Mouse (Mus musculus) telencephalon, adult 2 months (tissue): Measurements from ENCODE around the gene Mogs.

Experiments used
- DNase-seq: peaks from one replicate; pipeline ENCODE4 v3.0.0-alpha.2; 2011; ENCODE audit warnings: low read depth, low spot score

Gene Mogs

DNA sequence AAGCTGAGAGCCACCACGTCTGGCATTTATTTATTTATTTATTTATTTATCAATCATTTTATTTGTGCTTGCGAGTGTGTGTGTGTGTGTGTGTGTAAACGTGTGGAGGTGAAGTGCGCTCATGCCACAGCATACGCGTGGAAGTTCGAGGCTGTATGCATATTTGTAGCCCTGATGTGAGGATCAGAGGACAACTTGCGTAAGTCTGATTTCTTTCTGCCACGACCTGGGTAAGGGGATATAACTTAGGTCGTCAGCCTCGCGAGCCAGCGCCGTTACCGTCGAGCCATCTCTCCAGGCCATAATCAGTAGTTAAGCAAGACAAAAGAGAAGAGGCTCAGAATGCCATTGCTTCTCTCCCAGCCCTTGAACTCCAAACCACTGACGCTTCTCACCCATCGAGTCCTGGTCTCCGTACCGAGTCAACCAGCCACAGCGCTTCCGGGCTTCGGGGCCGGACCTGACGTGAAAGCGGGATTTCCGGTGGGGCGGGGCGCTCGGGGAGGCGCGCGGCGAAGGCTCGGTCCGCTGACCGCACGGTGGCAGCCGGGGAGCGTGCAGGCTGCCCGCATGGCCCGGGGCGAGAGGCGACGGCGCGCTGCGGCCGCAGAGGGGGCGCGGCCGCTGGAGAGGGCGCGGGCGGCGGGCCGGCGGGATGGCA is at the start of gene Mogs:
Gene Mogs, plus strand, starts transcription at position 486 of the 661 bp plus-strand sequence.
- DNase-seq, result no peak

GRCm38 (mm10) chr6:83065995-83066394 is 49.3 kb upstream of the Mogs start:
- DNase-seq, result no peak

- no peak for DNase-seq
Measured at GRCm38 (mm10) chr6:83066441-83066840, 48.9 kb upstream of the Mogs start.

GRCm38 (mm10) chr6:83068221-83068620 is 47.1 kb upstream of the Mogs start:
- no peak for DNase-seq

GRCm38 (mm10) chr6:83068706-83069487 is 46.4 kb upstream of the Mogs start:
- DNase-seq, result no peak

DNA sequence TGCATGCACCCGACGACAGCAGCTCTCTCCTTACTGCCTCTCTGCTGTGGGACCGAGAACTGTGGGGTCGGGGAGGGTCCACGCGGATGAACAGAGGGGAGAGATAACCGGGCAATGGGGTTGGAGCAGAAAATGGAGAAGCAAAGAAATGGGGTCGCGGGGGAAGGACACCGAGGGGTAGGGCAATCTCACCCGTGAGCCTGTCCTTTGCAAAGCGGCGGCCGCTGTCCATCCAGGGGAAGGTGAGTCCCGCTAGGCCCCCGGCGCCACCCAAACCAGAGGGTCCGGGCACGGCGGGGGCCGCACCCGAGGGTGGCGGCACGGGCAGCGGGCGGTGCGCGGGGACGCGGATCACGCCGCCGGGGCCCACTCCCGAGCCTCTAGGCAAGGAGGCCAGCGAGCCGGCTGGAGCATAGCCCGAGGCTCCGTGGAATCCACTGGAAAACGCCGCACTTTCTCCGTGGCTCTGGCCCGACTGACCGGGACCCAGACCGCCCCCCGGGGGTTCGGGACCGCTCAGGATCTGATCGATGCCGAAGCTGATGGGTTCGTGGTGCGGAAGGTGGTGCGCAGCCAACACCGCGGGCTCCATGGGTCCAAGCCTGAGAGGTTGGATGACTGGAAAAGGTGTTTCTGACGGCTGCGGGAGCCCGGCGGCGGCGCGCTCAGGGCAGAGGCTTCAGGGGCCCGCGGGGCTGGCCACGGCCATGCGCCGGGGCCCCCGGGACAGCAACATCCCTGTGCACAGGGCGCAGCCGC is 45.6 kb upstream of the Mogs start:
- DNase-seq, result no peak

- DNase-seq, result no peak
Measured at GRCm38 (mm10) chr6:83070247-83070310, 45.2 kb upstream of the Mogs start, which contains the start of gene Tlx2. Tlx2 (minus strand) TSS chr6:83070293.

- no peak for DNase-seq
Measured at GRCm38 (mm10) chr6:83070311-83071219, 44.7 kb upstream of the Mogs start.

GRCm38 (mm10) chr6:83071220-83071619 is 44.1 kb upstream of the Mogs start:
- no peak for DNase-seq

DNA sequence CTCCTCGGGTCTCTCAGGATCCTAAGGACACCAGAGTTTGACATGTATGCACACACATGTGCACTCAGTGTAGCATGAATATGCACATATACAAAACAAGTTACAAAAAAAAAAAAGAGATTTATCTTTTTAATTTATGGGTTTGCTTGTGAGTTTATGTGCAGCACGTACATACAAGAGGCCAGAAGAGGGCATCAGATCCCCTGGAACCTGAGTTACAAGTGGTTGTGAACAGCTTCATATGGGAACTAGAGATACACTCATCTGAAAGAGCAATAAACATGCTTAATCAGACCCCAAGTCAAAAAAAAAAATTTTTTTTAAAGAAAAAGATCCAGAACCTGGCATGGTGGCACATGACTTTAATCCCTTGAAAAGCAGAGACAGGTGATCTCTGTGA is 40.3 kb upstream of the Mogs start:
- DNase-seq, result no peak

GRCm38 (mm10) chr6:83077630-83078323 is 37.5 kb upstream of the Mogs start, which contains the start of gene Pcgf1:
Pcgf1 (plus strand) TSS chr6:83077869.
- peak; percentile 29 for DNase-seq

GRCm38 (mm10) chr6:83078324-83078858 is 36.9 kb upstream of the Mogs start:
- DNase-seq, result peak; percentile 94

GRCm38 (mm10) chr6:83080210-83080609 is 35.1 kb upstream of the Mogs start:
- DNase-seq, result no peak

DNA sequence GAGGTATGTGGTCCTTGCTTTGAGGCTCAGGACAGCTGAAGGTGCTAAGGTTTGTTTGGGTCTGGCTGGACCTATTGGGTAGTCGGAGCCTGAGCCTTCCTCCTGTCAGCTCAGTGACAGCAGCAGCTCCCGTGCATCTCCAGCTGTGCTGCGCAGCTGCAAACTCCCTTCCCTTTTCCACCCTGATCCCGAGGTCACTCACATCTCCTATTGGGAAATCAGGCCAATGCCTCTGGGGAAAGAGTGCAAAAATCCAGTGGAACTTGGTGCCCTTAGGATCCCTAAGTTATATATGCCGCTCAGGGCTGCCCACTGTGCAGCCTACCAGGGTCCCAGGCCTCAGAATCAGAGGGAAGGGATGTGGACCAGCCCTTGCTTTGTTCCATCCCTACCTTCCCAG is 31.8 kb upstream of the Mogs start:
- DNase-seq, result no peak

GRCm38 (mm10) chr6:83084477-83084876 is 30.8 kb upstream of the Mogs start:
- DNase-seq, result no peak

DNA sequence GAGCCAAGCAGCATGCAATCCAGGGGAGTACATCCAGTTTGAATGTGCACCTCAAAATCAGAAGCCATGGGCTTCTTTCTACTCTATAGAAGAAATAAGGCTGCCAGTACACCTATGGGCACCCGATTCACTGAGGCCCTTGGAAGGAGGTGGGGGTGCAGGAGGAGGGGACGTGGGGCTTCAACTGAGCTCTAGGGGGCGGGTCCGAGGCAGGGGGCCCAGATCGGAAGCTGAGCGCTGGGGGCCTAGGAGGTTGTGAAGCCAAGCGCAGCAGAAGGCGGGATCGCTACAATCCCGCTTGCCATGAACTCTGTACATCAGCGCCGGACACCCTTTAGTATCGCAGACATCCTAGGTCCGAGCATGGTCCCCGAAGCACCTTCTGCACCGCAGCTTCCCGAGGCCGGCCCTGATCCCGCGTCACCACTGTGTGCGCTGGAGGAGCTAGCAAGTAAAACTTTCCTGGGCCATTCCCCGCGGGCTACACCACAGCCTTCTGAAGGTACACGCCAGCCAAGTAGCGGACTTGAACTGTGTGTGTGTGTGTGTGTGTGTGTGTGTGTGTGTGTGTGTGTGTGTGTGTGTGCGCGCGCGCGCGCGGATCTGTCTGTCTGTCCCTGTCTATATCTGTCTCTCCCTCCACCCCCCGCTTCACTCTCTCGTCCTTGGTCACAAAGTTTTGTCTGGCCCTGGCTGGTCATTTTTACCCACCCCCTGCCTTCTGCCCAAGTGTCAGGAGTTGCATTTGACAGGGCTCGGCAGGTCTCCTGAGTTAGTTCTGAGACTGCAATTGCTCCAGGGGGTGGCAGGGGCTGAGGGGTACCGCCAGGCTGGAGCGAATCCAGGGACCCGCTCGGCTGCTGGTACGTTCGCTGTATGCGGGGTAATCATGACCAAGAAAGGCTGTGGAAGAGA is 28.9 kb upstream of the Mogs start, which contains the start of gene Lbx2:
Gene Lbx2, plus strand, starts transcription at position 247 of the 915 bp plus-strand sequence.
- DNase-seq, result no peak

DNA sequence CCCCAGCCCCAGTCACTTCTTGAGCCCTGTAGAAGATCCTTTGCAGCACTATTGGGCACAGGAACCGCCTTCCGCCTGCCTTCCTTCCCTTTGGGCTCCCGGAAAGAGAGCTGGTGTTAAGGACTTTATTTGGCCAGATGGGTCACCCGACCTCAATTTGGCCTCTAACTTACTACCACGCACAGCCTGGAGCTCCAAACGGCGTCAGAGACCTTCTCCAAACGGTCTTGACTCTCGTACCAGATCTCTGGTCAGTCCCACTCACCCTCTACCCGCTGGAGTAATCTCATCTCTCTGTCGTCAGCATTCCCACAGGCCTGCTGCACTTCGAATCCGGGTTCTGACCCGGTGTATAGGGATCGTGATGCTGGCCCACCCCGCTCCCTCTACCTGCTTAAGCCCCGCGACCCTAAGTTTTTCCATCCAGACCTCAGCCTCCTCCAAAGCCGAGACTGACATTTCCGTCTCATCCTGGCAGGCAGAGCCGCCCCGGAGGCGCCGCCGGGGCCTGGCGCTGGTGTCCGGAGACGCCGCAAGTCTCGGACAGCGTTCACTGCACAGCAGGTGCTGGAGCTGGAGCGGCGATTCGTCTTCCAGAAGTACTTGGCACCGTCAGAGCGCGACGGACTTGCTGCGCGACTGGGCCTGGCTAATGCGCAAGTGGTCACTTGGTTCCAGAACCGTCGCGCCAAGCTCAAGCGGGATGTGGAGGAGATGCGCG is 27.9 kb upstream of the Mogs start:
- no peak for DNase-seq

DNA sequence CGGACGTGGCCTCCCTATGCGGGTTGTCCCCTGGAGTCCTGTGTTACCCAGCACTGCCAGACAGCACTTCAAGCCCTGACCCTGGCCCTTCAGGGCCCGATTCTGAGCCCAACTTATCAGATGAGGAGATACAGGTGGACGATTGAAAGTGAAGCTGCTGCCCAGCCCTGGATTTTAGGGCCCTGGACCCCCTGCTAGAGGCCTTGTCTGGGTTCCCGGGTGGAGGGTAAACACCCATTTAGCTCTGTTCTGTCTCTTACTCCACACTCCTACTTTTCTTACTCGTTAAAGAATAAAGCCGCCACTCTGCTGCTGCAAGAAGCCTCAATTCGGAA is 27.4 kb upstream of the Mogs start:
- DNase-seq, result no peak

DNA sequence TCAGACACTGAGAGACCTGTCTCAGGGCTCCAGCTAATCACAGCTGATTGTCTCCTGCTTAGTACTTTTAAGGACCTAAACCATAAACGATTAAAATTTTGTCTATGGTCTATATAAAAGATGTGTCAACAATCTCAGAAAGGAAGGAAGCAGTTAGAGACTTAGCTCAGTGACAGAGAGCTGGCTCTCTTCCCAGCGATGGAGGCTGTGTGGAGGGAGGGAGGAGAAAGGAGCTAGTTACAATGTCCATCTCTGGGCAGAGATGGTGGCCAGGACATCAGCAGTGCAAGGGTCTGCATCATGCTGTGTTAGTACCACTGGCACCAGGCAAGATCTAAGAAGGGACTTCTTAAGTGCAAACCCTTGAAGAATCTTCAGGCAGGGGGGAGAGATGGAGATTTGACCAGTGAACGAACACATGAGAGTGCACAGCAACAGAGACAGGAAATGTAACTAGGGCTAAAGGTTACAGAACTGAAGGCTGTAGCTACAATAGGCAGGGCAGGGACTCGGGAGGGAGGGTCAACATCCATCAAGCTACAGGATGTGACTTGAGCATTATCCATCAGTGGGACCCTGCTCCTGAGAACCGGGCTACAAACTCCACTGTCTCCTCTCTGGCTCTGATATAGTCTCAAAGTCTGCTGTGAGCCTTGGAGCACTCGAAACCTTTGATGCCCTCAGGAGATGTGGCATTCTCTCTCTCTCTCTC is 22.7 kb upstream of the Mogs start:
- no peak for DNase-seq
